ENCODE assay signal across 8 mouse cellular contexts in genomic region chr5:91517480-91518301, GRCm38 (mm10). TPM values are rescaled to one million over a fixed set of nuclear protein-coding genes. Genes with fewer than 3 reads are reported as not detected.
DNase-seq lines count a peak whose midpoint lies in the region; ATAC-seq and TF ChIP-seq lines count a peak whose summit lies in the region.

Parm1 (plus strand) TSS chr5:91517615.

- ATAC-seq in frontal cortex, adult (ENCODE audit: low TSS enrichment): peak; percentile 95
- peak; percentile 94 to 96 for ATAC-seq in hematopoietic stem cell, adult 5-6 weeks (replicated peaks in 1 of 2; ENCODE audit: insufficient read depth in 1 of 2, low FRiP score in 2 of 2, low TSS enrichment in 1 of 2, low read depth in 1 of 2, poor library complexity in 2 of 2, severe bottlenecking in 2 of 2)
- ATAC-seq in lung, embryonic 15.5 days (ENCODE audit: borderline replicate concordance, extremely low read depth, low FRiP score, low TSS enrichment): peak; percentile 98

- H3K27me3 ChIP-seq in cerebellum, adult 2 months (ENCODE audit: control insufficient read depth, insufficient read depth, low read length): no peaks in the 10 kb centered on the region; the same call in 1 of the 2 replicates
- peaks cover 34% of the 10 kb centered on the region for H3K27me3 ChIP-seq in lung, embryonic 15.5 days

- H3K4me2 ChIP-seq in lung, embryonic 15.5 days: peak within 1 kb of the TSS; percentile 91

- TF ChIP-seq POLR2A in cerebellum, adult 2 months (IDR thresholded peaks at IDR 0.05; ENCODE audit: borderline replicate concordance, insufficient read depth, low read length): no peak

- H3K27ac ChIP-seq in cerebellum, adult 2 months (ENCODE audit: insufficient read depth, low read length): 0 out of 2 replicates have a peak within 1 kb of the TSS, but pooled peaks have one; percentile 15
- H3K27ac ChIP-seq in lung, embryonic 15.5 days: no peak within 1 kb of the TSS

- under 1% methylated on average over 48 of the region's 48 CpGs for WGBS in cerebellum, adult 2 months
- under 1% methylated on average over 48 of the region's 48 CpGs for WGBS in lung, embryonic 15.5 days

- peaks cover 3% of the 10 kb centered on the region; the same call in 1 of the 2 replicates for H3K4me1 ChIP-seq in cerebellum, adult 2 months (ENCODE audit: control insufficient read depth, insufficient read depth, low read length)
- H3K4me1 ChIP-seq in lung, embryonic 15.5 days: peaks cover 21% of the 10 kb centered on the region

- TF ChIP-seq CTCF in cerebellum, adult 2 months (IDR thresholded peaks at IDR 0.05; ENCODE audit: borderline replicate concordance, insufficient read depth, low read depth, low read length): peak; percentile 40; the same call in 1 of the 2 replicates

- peak; percentile 81 for DNase-seq in MEL-GATA-1-ER (ENCODE audit: extremely low read depth, low read depth)
- DNase-seq in cerebellum, adult 2 months: peak; percentile 58
- peak; percentile 42 for DNase-seq in layer of hippocampus, adult 9-10 months (ENCODE audit: low spot score)
- DNase-seq in ovary, postnatal 10 days (ENCODE audit: low spot score): peak; percentile 69
- DNase-seq in thymus, postnatal 14 days: peak; percentile 77

- H3K9ac ChIP-seq in lung, embryonic 15.5 days: peak within 1 kb of the TSS; percentile 37

- H3K9me3 ChIP-seq in lung, embryonic 15.5 days: no peaks in the 10 kb centered on the region

- H3K4me3 ChIP-seq in cerebellum, adult 2 months (replicated peaks; ENCODE audit: insufficient read depth, low read depth, low read length): peak within 1 kb of the TSS; percentile 47
- peak within 1 kb of the TSS; percentile 49 for H3K4me3 ChIP-seq in lung, embryonic 15.5 days

- no peaks in the 10 kb centered on the region for H3K36me3 ChIP-seq in lung, embryonic 15.5 days

RNA-seq across cellular contexts. Expression of gene Parm1, which starts in this region (rescaled TPM):
- 18.1 and 18.3 TPM in 2 replicates for polyA plus RNA-seq in cerebellum, adult 2 months (2012; rRNA removed)
- total RNA-seq in hematopoietic stem cell, adult 5-6 weeks (2017): 0.99 and 1.5 TPM in 2 replicates
- polyA plus RNA-seq in lung, embryonic 15.5 days (2015; fragmentation: Nextera tagmentation; extraction: Ambion mirVana): 7.9 and 8.6 TPM in 2 replicates
